Mouse (Mus musculus): ENCODE results near the gene Tubb4b.

Tubb4b gene

DNA sequence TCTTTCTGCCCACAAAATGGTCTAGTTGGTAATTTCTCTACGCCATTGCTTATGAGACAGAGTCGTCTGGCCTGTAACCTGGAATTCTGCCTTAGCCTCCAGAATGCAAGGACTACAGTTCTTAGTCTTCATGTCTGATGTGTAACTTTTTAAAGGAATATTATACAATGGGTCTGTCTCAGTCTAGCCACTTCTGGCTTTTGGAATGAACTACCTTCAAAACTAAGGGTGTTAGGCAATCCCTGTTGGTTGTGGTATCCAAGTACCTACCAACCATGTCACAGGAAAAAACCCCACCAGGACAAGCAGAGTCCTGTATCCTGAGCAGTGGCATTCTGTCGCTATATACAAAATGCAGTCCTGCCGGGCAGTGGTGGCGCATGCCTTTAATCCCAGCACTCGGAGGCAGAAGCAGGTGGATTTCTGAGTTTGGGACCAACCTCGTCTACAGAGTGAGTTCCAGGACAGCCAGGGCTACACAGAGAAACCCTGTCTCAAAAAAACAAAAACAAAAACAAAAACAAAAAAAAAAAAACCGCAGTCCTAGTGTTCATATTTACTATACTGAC, 1.4 kb upstream of the Tubb4b start:
- DNase-seq (ENCODE audit: low spot score in 2 of 2): no peak

DNA sequence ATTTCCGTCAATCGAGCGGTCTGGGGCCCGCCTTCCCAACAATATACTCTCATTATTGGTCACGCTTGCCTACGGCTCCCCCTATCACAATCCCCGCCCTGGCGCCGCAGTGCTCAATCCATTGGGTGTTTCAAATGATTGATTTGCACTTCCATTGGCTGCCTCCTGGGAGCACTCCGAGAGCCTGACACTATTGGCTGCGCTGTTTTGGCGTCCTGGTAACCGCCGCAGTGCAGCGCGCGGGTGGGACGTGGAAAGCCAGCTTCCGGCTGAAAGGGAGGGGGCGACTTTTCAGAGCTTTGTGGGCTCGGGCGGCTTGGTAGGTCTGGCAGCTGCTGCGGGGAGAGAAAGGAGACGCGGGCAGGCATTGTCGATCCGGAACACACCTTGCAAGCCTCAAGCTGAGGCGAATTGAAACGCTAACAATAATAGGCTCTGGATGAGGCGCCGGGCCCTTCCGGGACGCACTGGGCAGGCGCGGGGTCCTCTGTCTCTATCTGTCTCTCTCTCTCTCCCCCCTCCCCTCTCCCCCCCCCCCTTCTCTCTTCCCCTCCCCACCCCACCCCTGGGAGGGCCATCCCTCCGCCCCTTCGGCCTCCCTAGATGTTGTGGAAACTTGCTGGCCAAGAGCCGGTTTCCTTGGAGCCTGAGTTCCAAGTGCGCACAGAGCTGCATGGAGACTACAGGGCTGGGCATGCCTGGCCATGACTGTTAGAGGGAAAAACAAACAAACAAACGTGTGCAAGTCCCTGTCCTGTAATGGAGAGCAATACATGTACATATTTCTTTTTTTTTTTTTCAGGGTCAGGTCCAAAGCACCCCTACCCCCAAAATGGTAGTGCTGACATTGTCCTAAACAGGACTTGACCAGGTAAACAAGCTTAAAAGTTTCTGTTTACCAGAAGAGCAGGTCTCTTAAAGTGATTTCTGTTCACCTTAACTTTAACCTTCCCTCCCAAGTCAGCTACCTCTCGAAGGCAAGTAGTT, 557 bp upstream of the Tubb4b start:
- DNase-seq (ENCODE audit: low spot score in 2 of 2): peak; percentile 94 to 98

DNA sequence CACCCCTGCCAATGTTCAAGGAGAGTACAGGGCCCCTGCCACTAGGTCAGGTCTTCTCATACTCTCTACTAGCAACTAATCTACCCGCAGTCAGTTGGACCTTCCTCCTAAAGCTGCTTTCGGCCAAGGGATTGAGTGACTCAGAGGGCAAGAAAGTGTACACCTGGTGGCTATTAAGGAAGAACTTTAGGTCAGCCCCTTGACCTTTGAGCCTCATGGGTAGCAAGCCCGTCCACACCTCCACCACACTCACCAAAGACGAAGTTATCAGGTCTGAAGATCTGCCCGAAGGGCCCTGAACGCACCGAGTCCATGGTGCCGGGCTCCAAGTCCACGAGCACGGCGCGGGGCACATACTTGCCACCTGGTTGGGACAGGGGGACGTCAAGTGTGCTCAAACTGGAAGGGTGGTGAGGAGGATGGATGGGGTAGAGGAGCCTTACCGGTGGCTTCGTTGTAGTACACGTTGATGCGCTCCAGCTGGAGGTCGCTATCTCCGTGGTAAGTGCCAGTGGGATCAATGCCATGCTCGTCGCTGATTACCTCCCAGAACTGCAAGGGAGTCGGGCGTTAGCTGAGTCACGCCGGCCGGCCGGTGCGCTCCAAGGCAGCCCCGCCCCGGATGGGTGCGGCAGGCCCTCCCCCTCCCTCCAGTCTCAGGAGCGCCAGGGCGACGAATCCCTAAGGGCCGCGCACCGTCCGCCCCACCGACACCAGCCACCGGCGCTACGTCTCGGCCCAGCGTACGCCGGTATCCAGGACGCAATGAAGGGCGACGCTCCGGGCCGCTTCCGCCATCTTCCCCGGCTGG, 616 bp downstream of the Tubb4b start:
- DNase-seq (ENCODE audit: low spot score in 2 of 2): peak; percentile 82 to 87

- DNase-seq (ENCODE audit: low spot score in 2 of 2): no peak
Measured at GRCm38 (mm10) chr2:25221331-25221772, 3.1 kb downstream of the Tubb4b start.

GRCm38 (mm10) chr2:25218445-25218844, 6.1 kb downstream of the Tubb4b start, which contains the start of gene Fam166a:
TSS of gene Fam166a (plus strand) at chr2:25218745.
- no peak for DNase-seq (ENCODE audit: low spot score in 2 of 2)

DNA sequence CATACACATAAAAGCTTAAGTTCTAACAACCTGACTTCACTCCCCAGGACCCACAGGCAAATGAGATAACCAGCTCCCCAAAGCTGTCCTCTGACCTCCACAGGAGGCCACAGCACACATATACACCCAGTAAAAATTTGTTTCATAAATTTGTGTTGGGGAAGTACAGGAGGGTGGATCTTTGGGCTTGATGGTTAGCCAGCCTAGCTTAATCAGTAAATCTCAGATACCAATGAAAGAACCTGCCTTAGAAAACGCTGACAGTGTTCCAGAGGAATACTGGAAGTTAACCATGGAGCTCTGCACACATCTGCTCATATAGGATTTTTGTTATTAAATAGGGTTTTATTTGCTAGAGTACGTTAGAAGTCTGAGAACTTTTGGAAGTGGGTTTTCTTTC, 6.8 kb downstream of the Tubb4b start:
- DNase-seq (ENCODE audit: low spot score in 2 of 2): no peak

GRCm38 (mm10) chr2:25214444-25214843, 10.1 kb downstream of the Tubb4b start, which contains the start of gene Stpg3:
TSS of gene Stpg3 (minus strand) at chr2:25214637.
- no peak for DNase-seq (ENCODE audit: low spot score in 2 of 2)

DNA sequence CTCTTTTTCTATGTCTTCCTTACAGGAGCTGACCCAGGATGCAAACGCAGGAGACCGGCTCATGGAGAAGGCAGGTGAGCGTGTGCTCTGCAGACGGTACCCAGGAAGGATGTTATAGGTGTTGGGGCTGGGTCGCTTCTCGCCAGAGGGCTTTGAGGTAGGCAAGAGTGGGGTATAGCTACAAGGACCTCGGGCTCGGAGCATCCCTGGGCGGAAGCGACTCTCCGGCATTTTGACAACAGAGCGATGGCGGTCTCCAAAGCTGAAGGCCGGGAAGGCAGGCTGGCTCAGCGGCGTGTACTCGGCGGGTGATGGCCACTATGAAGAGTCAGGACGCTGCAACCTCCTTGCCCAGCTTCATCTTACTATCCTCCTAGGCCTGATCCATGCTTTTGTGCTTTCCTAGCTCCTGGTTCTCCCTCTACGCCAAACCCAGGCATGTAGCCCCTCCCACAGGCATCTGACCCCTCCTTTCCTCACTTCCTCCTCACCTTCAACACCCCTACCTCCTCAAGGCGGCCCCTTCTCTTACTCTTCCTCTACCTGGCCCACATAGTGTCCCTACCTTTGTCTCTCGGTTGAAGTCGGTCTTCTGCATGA, 11.1 kb downstream of the Tubb4b start:
- no peak for DNase-seq (ENCODE audit: low spot score in 2 of 2)

DNA sequence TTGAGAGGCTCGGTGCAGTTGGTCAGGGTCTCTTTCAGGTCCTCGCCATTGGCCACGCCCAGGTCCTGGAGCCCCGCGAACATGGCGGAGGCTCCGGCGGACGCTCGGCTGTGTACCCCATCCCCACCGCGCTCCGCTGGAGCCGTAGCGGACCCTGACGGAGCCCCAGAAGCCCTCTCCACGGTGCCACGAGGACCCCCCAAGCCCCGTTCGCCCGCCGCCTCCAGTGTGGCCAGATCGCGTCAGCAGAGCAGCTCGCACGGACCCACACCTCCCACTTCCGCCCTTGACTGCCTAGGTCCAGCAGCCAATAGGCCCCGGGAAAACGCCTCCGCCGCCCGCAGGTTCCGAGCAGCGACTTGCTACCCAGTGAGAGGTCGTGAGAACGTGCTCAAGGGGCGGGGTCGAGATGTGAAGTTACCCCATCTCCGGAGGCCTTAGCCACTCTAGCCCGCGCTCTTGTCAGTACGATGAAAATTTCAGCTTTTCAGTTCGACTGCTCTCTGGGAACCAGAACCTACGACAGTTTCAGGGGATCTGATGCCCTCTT, 13.3 kb downstream of the Tubb4b start, which contains the start of gene Nelfb:
TSS of gene Nelfb (minus strand) at position 369 of the 550 bp plus-strand sequence.
- DNase-seq (ENCODE audit: low spot score in 2 of 2): peak; percentile 89 to 92

DNA sequence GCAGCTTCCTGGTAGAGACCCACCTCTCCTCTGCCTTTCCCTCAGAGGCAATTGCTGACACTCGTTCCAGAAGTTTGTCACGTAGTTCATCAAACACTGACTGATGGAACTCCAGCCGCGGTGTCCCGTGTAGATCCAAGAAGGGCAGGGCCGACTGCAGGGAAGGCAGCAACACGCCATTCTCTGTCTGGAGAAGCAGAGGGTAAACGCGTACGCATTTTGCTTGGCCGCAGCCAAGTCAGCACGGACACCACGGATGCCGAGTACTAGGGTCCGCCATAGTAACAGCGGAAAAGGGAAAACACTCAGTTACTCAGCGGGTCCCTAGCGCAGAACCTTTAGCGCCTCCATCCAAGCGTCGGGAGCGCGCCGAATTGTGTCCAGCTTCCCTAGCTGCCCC, 13.8 kb downstream of the Tubb4b start:
- DNase-seq (ENCODE audit: low spot score in 2 of 2): no peak

- DNase-seq (ENCODE audit: low spot score in 2 of 2): no peak
Measured at GRCm38 (mm10) chr2:25207593-25207992, 16.9 kb downstream of the Tubb4b start.

DNA sequence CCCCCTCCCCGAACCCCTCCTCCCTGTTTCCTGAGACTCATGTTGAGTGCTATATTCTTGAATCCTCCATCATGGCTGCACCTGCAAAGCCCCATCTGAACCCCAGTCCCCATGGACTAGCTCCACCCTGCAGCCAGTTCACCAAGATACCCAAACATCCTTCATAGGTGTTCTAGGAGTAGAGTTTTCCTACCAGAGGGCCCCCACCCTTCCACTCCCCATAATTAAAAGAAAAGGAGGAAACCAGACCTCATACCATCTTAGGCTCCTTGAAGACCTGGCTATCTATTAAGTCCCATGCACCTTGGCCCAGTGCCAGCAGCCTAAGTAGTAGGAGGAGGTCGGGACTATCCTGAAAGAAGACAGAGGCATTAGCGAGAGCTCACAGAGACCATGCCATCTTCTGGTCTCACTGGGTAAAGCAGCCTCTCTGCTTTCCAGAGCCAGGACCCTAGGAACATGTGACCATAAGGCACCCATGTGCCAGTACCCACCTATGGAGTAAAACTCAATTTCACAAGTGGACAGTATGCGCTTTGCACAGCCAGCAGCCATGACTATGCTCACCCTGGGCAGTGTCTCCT, 20.8 kb downstream of the Tubb4b start:
- no peak for DNase-seq (ENCODE audit: low spot score in 2 of 2)

DNA sequence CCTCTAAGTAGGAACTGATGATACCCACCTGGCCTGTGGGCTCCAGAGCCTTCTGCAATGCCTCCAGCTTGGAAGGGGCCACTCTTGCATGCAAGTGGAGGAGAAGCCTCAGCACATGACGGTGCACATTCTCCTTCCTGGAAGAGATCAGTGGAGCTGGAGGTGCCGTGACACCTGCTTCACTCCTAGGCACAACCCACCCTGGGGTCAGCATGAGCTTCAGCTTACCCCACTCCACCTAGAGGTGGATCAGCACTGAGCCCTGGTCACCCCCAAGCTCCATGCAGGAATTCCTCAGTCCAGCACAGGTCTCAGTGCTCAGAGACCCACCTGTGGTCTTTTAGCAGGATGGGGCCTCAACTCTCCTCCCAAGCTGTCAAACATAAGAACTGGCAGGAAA, 23.9 kb downstream of the Tubb4b start:
- no peak for DNase-seq (ENCODE audit: low spot score in 2 of 2)

GRCm38 (mm10) chr2:25197946-25198345, 26.6 kb downstream of the Tubb4b start:
- DNase-seq (ENCODE audit: low spot score in 2 of 2): no peak

GRCm38 (mm10) chr2:25197191-25197590, 27.3 kb downstream of the Tubb4b start:
- DNase-seq (ENCODE audit: low spot score in 2 of 2): no peak

DNA sequence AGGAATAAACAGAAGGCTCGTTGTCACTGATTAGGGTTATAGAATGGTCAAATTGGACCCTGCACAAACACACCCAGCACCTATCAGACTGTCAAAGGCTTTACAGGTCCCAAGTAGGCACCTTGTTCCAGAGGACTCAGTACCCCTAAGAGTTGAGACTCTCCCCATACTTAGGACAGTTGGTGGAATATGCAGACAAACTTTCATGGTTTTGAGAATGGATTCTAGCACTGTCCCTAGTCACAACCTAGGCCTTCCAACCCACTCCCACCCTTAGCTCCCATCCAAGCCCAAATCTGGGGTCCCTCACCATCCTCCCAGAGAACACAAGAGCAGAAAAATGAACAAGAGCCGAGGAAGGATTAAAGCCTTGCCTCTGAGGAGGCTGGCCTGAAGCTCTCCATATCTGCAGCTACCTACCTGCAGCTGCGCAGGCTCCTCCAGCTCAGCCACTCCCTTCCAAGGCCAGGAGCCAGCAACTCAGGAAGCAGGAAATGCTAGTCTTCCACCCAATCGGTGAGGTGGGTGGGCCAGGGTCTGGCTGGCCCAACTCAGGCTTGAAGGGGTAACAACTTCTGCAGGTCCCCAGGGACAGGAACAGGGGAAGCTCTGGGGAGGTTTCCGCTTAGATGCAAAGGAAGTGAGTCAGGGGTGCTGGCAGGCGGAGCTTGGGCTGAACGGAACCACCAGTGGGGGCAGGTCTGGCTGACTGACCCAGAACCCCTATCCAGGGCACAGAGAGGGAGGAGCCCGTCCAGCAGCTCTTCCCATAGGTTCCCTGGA, 28.1 kb downstream of the Tubb4b start, which contains the start of gene Tor4a:
TSS of gene Tor4a (minus strand) at position 715 of the 783 bp plus-strand sequence.
- DNase-seq (ENCODE audit: low spot score in 2 of 2): peak; percentile 79 to 83

GRCm38 (mm10) chr2:25195211-25196156, 29.0 kb downstream of the Tubb4b start:
- DNase-seq (ENCODE audit: low spot score in 2 of 2): peak in 1 of 2 experiments; percentile 80

GRCm38 (mm10) chr2:25194486-25195171, 29.9 kb downstream of the Tubb4b start:
- no peak for DNase-seq (ENCODE audit: low spot score in 2 of 2)

Measured in urinary bladder, postnatal 36 days (tissue).